Mouse (Mus musculus) thymus, adult 2 months (tissue): ENCODE results near the gene Syt17. TPM values are rescaled to one million over a fixed set of nuclear protein-coding genes. Genes with fewer than 3 reads are reported as not detected.

Experiments
- DNase-seq: peaks from one replicate; pipeline ENCODE4 v3.0.0; 2021
- H3K27ac ChIP-seq: fragments of 200-500 bp; 2 replicates; pipeline ENCODE4 v1.5.1; 2012; ENCODE audit warnings: low read length, control low read depth; ENCODE audit not compliant: control insufficient read depth, insufficient read depth
- H3K27me3 ChIP-seq: fragments of 200-500 bp; 2 replicates; pipeline ENCODE4 v1.6.1; 2012; ENCODE audit warnings: mild to moderate bottlenecking, low read length, moderate library complexity, mixed read lengths; ENCODE audit not compliant: control insufficient read depth, insufficient read depth
- H3K36me3 ChIP-seq: fragments of 200-500 bp; 2 replicates; pipeline ENCODE4 v1.6.1; 2012; ENCODE audit warnings: mild to moderate bottlenecking, low read length, moderate library complexity; ENCODE audit not compliant: control insufficient read depth, insufficient read depth
- H3K4me1 ChIP-seq: fragments of 200-500 bp; replicated peaks from 2 replicates; pipeline ENCODE4 v1.6.1; 2012; ENCODE audit warnings: low read length; ENCODE audit not compliant: control insufficient read depth, insufficient read depth
- H3K4me3 ChIP-seq: fragments of 200-500 bp; 2 replicates; pipeline ENCODE4 v1.5.1; 2012; ENCODE audit warnings: mild to moderate bottlenecking, low read length, control low read depth, moderate library complexity; ENCODE audit not compliant: control insufficient read depth, insufficient read depth
- CTCF ChIP-seq: fragments of 200-500 bp; IDR thresholded peaks from 2 replicates; pipeline ENCODE4 v1.5.1; 2012; ENCODE audit warnings: mild to moderate bottlenecking, control low read depth, low read length, moderate library complexity, borderline replicate concordance; ENCODE audit not compliant: control insufficient read depth, poor library complexity, insufficient read depth; ENCODE audit errors: extremely low read depth
- POLR2A ChIP-seq: fragments of 200-500 bp; IDR thresholded peaks from 2 replicates; pipeline ENCODE4 v1.6.1; 2012; ENCODE audit warnings: mild to moderate bottlenecking, low read length, control low read depth, moderate library complexity; ENCODE audit not compliant: control insufficient read depth, poor library complexity, insufficient read depth; ENCODE audit errors: extremely low read depth
- WGBS: fragments of 180-500 bp; shearing (Covaris S2); methylation state at CpG from one replicate; pipeline ENCODE4 v1.1.7; 2018; 5-methylcytosine and 5-hydroxymethylcytosine counted together
- polyA plus RNA-seq: library from polyadenylated mRNA; depleted of rRNA; stranded (reverse); fragments of >200 nt; gene quantifications from 2 replicates; pipeline ENCODE4 v1.2.3, GENCODE M21; 2012

Syt17 gene
- polyA plus RNA-seq, 1 experiment, result 0.57 TPM

DNA sequence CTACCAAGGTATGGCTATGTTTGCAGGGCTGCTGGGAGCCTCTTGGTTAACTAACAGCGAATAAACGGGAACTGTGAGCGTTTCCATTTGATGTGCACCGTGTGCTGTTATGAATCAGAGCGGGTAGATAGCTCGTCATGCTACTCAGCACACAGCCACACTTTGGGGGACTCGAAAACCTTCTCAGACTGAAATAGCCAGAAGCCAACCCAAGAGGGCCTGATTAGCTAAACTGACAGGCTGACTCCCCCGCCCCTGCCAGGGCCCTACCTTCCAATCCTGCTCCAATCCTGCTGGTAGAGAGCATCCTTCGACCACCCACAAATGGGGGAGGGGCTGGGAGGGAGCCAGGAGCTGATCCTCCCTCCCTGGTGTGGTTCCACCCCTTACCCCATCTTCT is 4.7 kb downstream of the Syt17 start:
- H3K4me3 ChIP-seq, result no peak overlapping the region
- H3K36me3 ChIP-seq, result no peaks in the 10 kb centered on the region
- no peak for TF ChIP-seq POLR2A
- TF ChIP-seq CTCF, result no peak
- peaks cover 5% of the 10 kb centered on the region; the same call in 1 of the 2 replicates for H3K4me1 ChIP-seq
- no peak overlapping the region for H3K27ac ChIP-seq
- peaks cover 12% of the 10 kb centered on the region for H3K27me3 ChIP-seq
- WGBS, result 12% methylated on average over 9 of the region's 9 CpGs
- no peak for DNase-seq

- no peak for TF ChIP-seq CTCF
- TF ChIP-seq POLR2A, result no peak
- Histone ChIP-seq H3K4me1 (no peaks in the 10 kb centered on the region), H3K27me3 (no peaks in the 10 kb centered on the region), H3K36me3 (no peaks in the 10 kb centered on the region), H3K27ac (no peak overlapping the region), H3K4me3 (no peak overlapping the region)
- no peak for DNase-seq
- 87% methylated on average over 6 of the region's 6 CpGs for WGBS
These were observed 6.5 kb downstream of the Syt17 start for GRCm38 (mm10) chr7:118441535-118441934.

DNA sequence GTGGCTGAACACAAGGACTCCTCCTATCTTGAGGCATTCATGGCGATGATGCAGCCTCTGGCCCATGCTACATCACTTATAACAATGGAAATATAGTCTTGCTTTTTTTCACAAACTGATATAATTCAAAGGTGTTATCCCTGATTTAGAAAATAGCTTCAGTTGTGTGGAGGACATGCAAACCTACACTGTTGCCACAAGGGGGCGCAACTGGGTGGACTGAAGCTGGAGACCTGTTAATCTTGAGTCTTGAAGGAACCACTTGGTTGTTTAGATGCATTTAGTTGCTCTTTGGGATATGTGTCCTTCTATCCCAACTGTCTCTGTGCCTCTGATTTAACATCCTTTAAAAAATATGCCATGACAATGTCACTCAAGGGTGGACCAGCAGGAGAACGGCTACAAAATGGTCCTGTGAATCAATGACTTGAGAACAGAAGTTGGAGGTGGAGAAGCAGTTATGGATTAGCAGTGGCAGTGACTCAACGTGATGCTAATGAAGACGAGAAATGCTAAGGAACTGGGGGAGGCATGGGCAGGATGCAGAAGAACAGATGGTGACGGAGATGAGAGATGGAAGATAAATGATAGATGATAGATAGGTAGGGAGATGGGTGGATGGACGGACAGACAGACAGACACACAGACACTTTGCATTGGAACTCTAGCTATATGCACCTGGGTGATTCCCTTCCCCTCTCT is 10.8 kb downstream of the Syt17 start:
- Histone ChIP-seq H3K27ac (no peak overlapping the region), H3K4me3 (no peak overlapping the region), H3K27me3 (no peaks in the 10 kb centered on the region), H3K4me1 (no peaks in the 10 kb centered on the region), H3K36me3 (no peaks in the 10 kb centered on the region)
- no peak for TF ChIP-seq POLR2A
- TF ChIP-seq CTCF, result no peak
- 57% methylated on average over 7 of the region's 7 CpGs for WGBS
- peak; percentile 7 for DNase-seq

- no peak for DNase-seq
- Histone ChIP-seq H3K36me3 (no peaks in the 10 kb centered on the region), H3K4me1 (no peaks in the 10 kb centered on the region), H3K27ac (no peak overlapping the region), H3K4me3 (no peak overlapping the region), H3K27me3 (no peaks in the 10 kb centered on the region)
- WGBS, result 80% methylated on average over 2 of the region's 2 CpGs
- TF ChIP-seq POLR2A, result no peak
- TF ChIP-seq CTCF, result no peak
These were observed 19.1 kb downstream of the Syt17 start for GRCm38 (mm10) chr7:118428937-118429336.

DNA sequence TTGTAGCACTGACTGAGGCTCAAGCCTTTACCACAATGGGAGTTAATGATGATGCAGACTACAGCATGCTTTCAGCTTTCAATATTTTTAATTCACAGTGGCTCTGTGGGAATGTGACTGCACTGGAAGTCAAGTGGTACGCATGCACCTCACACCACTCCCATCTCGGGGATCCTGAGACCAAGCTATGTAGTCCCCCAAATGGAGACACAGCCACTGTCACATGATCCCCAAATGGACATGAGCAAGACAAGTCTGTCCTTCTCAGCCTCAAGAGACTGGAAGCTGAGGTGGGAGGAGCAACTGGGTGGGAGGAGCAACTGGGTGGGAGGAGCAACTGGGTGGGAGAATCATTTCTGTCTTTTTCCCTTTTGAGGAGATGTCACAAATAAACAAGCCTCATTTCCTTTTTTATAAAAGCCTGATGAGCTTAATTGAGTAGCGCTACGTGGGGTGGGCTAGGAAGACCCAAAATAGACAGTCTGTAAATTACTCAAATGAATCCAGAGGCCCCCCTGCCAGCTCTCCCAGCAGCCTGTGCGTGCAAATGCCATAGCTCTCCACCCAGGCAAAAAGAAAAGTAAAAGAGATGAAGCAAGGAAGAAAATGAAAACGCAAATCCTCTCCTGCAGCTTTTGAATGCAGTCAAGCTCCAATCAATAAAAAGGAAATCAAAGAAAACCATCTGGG is 28.4 kb downstream of the Syt17 start:
- WGBS, result 72% methylated on average over 6 of the region's 6 CpGs
- no peaks in the 10 kb centered on the region for H3K36me3 ChIP-seq
- no peaks in the 10 kb centered on the region for H3K27me3 ChIP-seq
- no peak for TF ChIP-seq CTCF
- no peak for TF ChIP-seq POLR2A
- no peaks in the 10 kb centered on the region for H3K4me1 ChIP-seq
- no peak overlapping the region for H3K27ac ChIP-seq
- no peak for DNase-seq
- H3K4me3 ChIP-seq, result no peak overlapping the region

- Histone ChIP-seq H3K27me3 (no peaks in the 10 kb centered on the region), H3K4me3 (no peak overlapping the region), H3K27ac (no peak overlapping the region), H3K36me3 (no peaks in the 10 kb centered on the region), H3K4me1 (no peaks in the 10 kb centered on the region)
- 93% methylated on average over 3 of the region's 3 CpGs for WGBS
- DNase-seq, result no peak
- TF ChIP-seq CTCF (no peak), POLR2A (no peak)
These were observed 33.8 kb downstream of the Syt17 start for GRCm38 (mm10) chr7:118414183-118414582.

- Histone ChIP-seq H3K27me3 (no peaks in the 10 kb centered on the region), H3K4me1 (no peaks in the 10 kb centered on the region), H3K27ac (no peak overlapping the region), H3K4me3 (no peak overlapping the region), H3K36me3 (no peaks in the 10 kb centered on the region)
- DNase-seq, result no peak
- no peak for TF ChIP-seq CTCF
- WGBS, result 66% methylated on average over 3 of the region's 3 CpGs
These were observed 36.1 kb downstream of the Syt17 start for GRCm38 (mm10) chr7:118411877-118412276.
